ENCODE assay signal across 21 mouse cellular contexts in genomic region chr19:48023726-48024125, GRCm38 (mm10).
A peak's percentile ranks its signal among the peaks of the same experiment; 100 is the strongest.
DNase-seq lines count a peak whose midpoint lies in the region; ATAC-seq and TF ChIP-seq lines count a peak whose summit lies in the region.
"Had no signal": no experiment of that assay in that cellular context is flagged by ENCODE, and none has a peak within 500 bp of the region (broad histone marks: within the 10 kb centered on the region; RNA-seq: fewer than 3 reads in every experiment).

No protein-coding gene starts in this region.

- TF ChIP-seq CTCF in CH12.LX (conservative IDR thresholded peaks at IDR 0.05 in 1 of 2, IDR thresholded peaks at IDR 0.05 in 1 of 2; ENCODE audit: low read depth in 2 of 2, low read length in 2 of 2) = no peak
- no peak for TF ChIP-seq CTCF in left cerebral cortex, adult 2 months (IDR thresholded peaks at IDR 0.05)

- H3K79me2 ChIP-seq in CH12.LX (replicated peaks; ENCODE audit: control insufficient read depth, extremely low read depth, insufficient read depth, poor library complexity, severe bottlenecking) = no peaks in the 10 kb centered on the region

- in situ Hi-C loops in CH12.LX (cut with MboI; ENCODE audit: low pct_ligation_motif_present, low pct_unique_long_range_greater_than_20kb, low sequenced_read_pairs) = no loop called here

- no peak for TF ChIP-seq EP300 in CH12.LX (IDR thresholded peaks at IDR 0.05; ENCODE audit: low read length)

- H3K27ac ChIP-seq in CH12.LX (ENCODE audit: insufficient read depth, low read depth) = no peak overlapping the region
- no peak overlapping the region for H3K27ac ChIP-seq in left cerebral cortex, adult 2 months
- H3K27ac ChIP-seq: forebrain, embryonic 13.5 days; hindbrain, embryonic 15.5 days had no signal

- no peak for TF ChIP-seq POLR2A in CH12.LX (IDR thresholded peaks at IDR 0.05; ENCODE audit: low read depth, low read length)

- no peak overlapping the region for H3K4me2 ChIP-seq in CH12.LX (ENCODE audit: insufficient read depth, low read depth, poor library complexity, severe bottlenecking)
- H3K4me2 ChIP-seq: forebrain, embryonic 13.5 days; hindbrain, embryonic 15.5 days had no signal

- H3K9ac ChIP-seq in CH12.LX (ENCODE audit: insufficient read depth, low read depth) = no peak overlapping the region
- H3K9ac ChIP-seq: forebrain, embryonic 13.5 days; hindbrain, embryonic 15.5 days; liver, postnatal 0 days had no signal

- DNase-seq in CH12.LX (ENCODE audit: extremely low read depth) = peak; percentile 42
- peak; percentile 2 to 19 for DNase-seq in thymus, adult 18-20 months
- DNase-seq in thymus, postnatal 4 days = peak; percentile 48
- DNase-seq in left cerebral cortex, adult 2 months (ENCODE audit: extremely low spot score in 1 of 2, low spot score in 2 of 2) = no peak
- no peak for DNase-seq in retina, embryonic 14.5 days (ENCODE audit: low spot score)
- no peak for DNase-seq in kidney, postnatal 10 days
- DNase-seq: cerebellum, adult 2 months; cerebellum, postnatal 36 days; gastrocnemius, postnatal 14 days; heart, postnatal 14 days; kidney, adult 2 months; kidney, postnatal 25 days; left cerebral cortex, postnatal 4 days; liver; liver, postnatal 0 days; lung, postnatal 14 days; midbrain, embryonic 14.5 days had no signal

- no peaks in the 10 kb centered on the region for H3K36me3 ChIP-seq in CH12.LX (replicated peaks in 1 of 2; ENCODE audit: control insufficient read depth in 1 of 2, insufficient read depth in 1 of 2, low read length in 1 of 2)
- H3K36me3 ChIP-seq: hindbrain, embryonic 15.5 days had no signal

- H3K4me3 ChIP-seq in CH12.LX (replicated peaks in 1 of 3; ENCODE audit: low read depth in 2 of 3, low read length in 2 of 3, poor library complexity in 1 of 3) = no peak overlapping the region
- no peak overlapping the region for H3K4me3 ChIP-seq in left cerebral cortex, adult 2 months
- H3K4me3 ChIP-seq: forebrain, embryonic 13.5 days; hindbrain, embryonic 15.5 days; megakaryocyte, embryonic 14.5 days had no signal

- intact Hi-C loops in left cerebral cortex, adult 2 months (cut with DNase I) = loop anchor here (5.0 kb wide), 1 partner anchor 74 kb away; no protein-coding TSS in a partner anchor

- ATAC-seq in granulocyte monocyte progenitor cell, adult 5-6 weeks (replicated peaks; ENCODE audit: poor library complexity, severe bottlenecking) = peak; percentile 62
- ATAC-seq: forebrain, embryonic 13.5 days; liver, postnatal 0 days had no signal

- TF ChIP-seq RAD21 in CH12.LX (IDR thresholded peaks at IDR 0.05; ENCODE audit: low read depth, low read length) = no peak

- no peaks in the 10 kb centered on the region for H3K27me3 ChIP-seq in CH12.LX (replicated peaks)
- H3K27me3 ChIP-seq: forebrain, embryonic 13.5 days; hindbrain, embryonic 15.5 days had no signal

- H3K9me3 ChIP-seq in CH12.LX (replicated peaks; ENCODE audit: low read length) = no peaks in the 10 kb centered on the region
- H3K9me3 ChIP-seq: forebrain, embryonic 13.5 days; hindbrain, embryonic 15.5 days had no signal

- peaks cover 0 to 16% of the 10 kb centered on the region in 2 experiments; a peak in 2 of 4 replicates for H3K4me1 ChIP-seq in CH12.LX (ENCODE audit: control insufficient read depth in 1 of 2, insufficient read depth in 2 of 2)
- H3K4me1 ChIP-seq: forebrain, embryonic 13.5 days had no signal

- dilution Hi-C loops in CH12.LX (cut with MboI; ENCODE audit: extremely low pct_ligation_motif_present, extremely low pct_unique_long_range_greater_than_20kb, low sequenced_read_pairs) = no loop called here

TF ChIP-seq in CH12.LX, 34 proteins besides CTCF, POLR2A, EP300 and RAD21:
- TF ChIP-seq USF2 (conservative IDR thresholded peaks at IDR 0.05; ENCODE audit: low read depth, low read length) (peak; percentile 37), SMC3 (IDR thresholded peaks at IDR 0.05; ENCODE audit: low read depth, low read length) (no peak), MAZ (IDR thresholded peaks at IDR 0.05; ENCODE audit: low read depth, low read length) (no peak), ETS1 (conservative IDR thresholded peaks at IDR 0.05; ENCODE audit: low read depth, low read length) (no peak), CHD2 (IDR thresholded peaks at IDR 0.05; ENCODE audit: low read length) (no peak), ZC3H11A (IDR thresholded peaks at IDR 0.05; ENCODE audit: low read depth, low read length) (no peak), BHLHE40 (IDR thresholded peaks at IDR 0.05; ENCODE audit: low read depth, low read length) (peak; percentile 57), USF1 (IDR thresholded peaks at IDR 0.05; ENCODE audit: low read depth, low read length) (peak; percentile 45)

Comparison
In these comparisons a context has a peak if more than half of its experiments do, and no peak if none do; other contexts are left out.
1. DNase-seq: peak in CH12.LX (single experiment), thymus, adult 18-20 months (2 of 2) and thymus, postnatal 4 days (single experiment); none in left cerebral cortex, adult 2 months (0 of 2), retina, embryonic 14.5 days (single experiment) and kidney, postnatal 10 days (single experiment).